Mouse (Mus musculus) spleen, adult 2 months (tissue): ENCODE measurements at regions not wholly inside any gene's neighbourhood (a gene's known extent, or its start where the extent isn't known, plus 50 kb on each side); places are given as distances from the start of the nearest gene placed in this dataset.

Experiments
- CTCF ChIP-seq: fragments of 200-500 bp; IDR thresholded peaks from 2 replicates; pipeline ENCODE4 v1.5.1; 2011; ENCODE audit warnings: mild to moderate bottlenecking, inconsistent platforms; ENCODE audit not compliant: insufficient read depth, insufficient read length, insufficient replicate concordance; ENCODE audit errors: extremely low read depth
- POLR2A ChIP-seq: fragments of 200-500 bp; IDR thresholded peaks from 2 replicates; pipeline ENCODE4 v1.6.1; 2011; ENCODE audit warnings: low read depth, low read length, inconsistent platforms

- TF ChIP-seq CTCF (no peak), POLR2A (no peak)
These were observed 431.9 kb upstream of the Slc35b3 start for GRCm38 (mm10) chr13:39392589-39392988.
